Mouse (Mus musculus) 3T3-L1 (cell line): ENCODE data around the gene Gzma.

Experiments used
- DNase-seq: peaks from one replicate; pipeline ENCODE4 v3.0.0-alpha.2; 2015; ENCODE audit warnings: low read depth, low spot score

The Gzma gene

GRCm38 (mm10) chr13:113100879-113101278 is at the start of gene Gzma:
Gene Gzma, minus strand, starts transcription at chr13:113100981.
- DNase-seq = no peak

GRCm38 (mm10) chr13:113139597-113139996 is 38.8 kb upstream of the Gzma start:
- DNase-seq = peak; percentile 24

- DNase-seq = no peak
Measured at GRCm38 (mm10) chr13:113129974-113130373, 29.2 kb upstream of the Gzma start.

- no peak for DNase-seq
Measured at GRCm38 (mm10) chr13:113121326-113121725, 20.5 kb upstream of the Gzma start.

GRCm38 (mm10) chr13:113120324-113121237 is 19.8 kb upstream of the Gzma start:
- DNase-seq = no peak

GRCm38 (mm10) chr13:113118977-113119376 is 18.2 kb upstream of the Gzma start:
- DNase-seq = peak; percentile 25

GRCm38 (mm10) chr13:113104759-113105158 is 4.0 kb upstream of the Gzma start:
- no peak for DNase-seq

GRCm38 (mm10) chr13:113101804-113102203 is 1.0 kb upstream of the Gzma start:
- DNase-seq = no peak

GRCm38 (mm10) chr13:113098406-113098805 is 2.4 kb downstream of the Gzma start:
- DNase-seq = no peak

- DNase-seq = no peak
Measured at GRCm38 (mm10) chr13:113097011-113097410, 3.8 kb downstream of the Gzma start.

GRCm38 (mm10) chr13:113094618-113095017 is 6.2 kb downstream of the Gzma start:
- no peak for DNase-seq

GRCm38 (mm10) chr13:113090489-113090888 is 10.3 kb downstream of the Gzma start:
- no peak for DNase-seq

GRCm38 (mm10) chr13:113087226-113088017 is 13.4 kb downstream of the Gzma start:
- DNase-seq = no peak

GRCm38 (mm10) chr13:113084732-113085131 is 16.0 kb downstream of the Gzma start:
- no peak for DNase-seq

- DNase-seq = no peak
Measured at GRCm38 (mm10) chr13:113082101-113082500, 18.7 kb downstream of the Gzma start.

- DNase-seq = no peak
Measured at GRCm38 (mm10) chr13:113079021-113079420, 21.8 kb downstream of the Gzma start.

GRCm38 (mm10) chr13:113064542-113064941 is 36.2 kb downstream of the Gzma start:
- DNase-seq = no peak

GRCm38 (mm10) chr13:113061746-113062145 is 39.0 kb downstream of the Gzma start:
- no peak for DNase-seq

- DNase-seq = no peak
Measured at GRCm38 (mm10) chr13:113055826-113056225, 45.0 kb downstream of the Gzma start.

- no peak for DNase-seq
Measured at GRCm38 (mm10) chr13:113054230-113054629, 46.6 kb downstream of the Gzma start.

- DNase-seq = peak; percentile 60
Measured at GRCm38 (mm10) chr13:113047647-113048046, 53.1 kb downstream of the Gzma start.

GRCm38 (mm10) chr13:113047018-113047417 is 53.8 kb downstream of the Gzma start:
- DNase-seq = no peak
